Mouse (Mus musculus) CD4-positive helper T cell, adult 2 months (primary cell): ENCODE measurements at regions not wholly inside any gene's neighbourhood (a gene's known extent, or its start where the extent isn't known, plus 50 kb on each side); places are given as distances from the start of the nearest gene placed in this dataset.

Experiments used
- DNase-seq: peaks from one replicate; pipeline ENCODE4 v3.0.0-alpha.2; 2012; ENCODE audit warnings: low read depth, missing footprints, low spot score

DNA sequence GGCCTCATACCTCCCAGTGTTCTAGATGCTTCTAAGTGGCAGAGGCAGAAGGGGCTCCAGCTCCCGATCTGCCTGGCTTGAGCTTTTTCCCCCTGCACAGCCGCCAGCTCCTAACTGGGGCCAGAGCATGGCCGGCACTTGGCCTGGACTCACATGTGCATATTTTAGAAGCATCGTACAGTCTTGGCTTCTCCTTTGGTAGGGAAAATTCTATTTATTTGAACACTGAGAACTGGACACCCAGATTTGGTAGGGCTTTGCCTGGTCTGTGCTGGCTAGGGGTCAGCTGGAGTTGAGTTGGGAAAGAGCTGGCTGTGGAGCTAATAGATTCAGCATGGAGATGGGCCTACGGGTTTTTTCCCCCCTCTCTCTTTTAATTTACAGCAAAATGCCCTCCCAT, 282.9 kb upstream of the Auts2 start:
- no peak for DNase-seq

DNA sequence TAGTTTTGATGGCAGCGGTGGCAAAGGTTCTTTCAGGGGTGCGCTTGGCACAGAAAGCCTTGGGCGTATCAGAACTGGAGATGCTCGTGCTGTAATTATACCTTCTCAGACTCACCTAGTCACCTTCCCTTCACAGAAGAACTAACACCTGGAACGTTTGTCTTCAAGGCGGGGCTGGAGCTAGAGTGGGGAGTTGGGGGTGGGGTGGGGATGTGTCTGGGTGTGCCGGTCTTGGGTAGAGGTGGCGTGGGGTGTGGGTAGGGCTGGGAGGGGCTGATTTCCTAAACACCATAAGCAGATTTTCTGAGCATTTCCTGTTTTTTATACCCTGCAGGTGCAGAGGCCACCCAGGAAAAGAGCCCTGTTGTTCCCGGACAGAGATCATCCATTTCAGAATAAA, 274.5 kb upstream of the Auts2 start:
- DNase-seq, result no peak

DNA sequence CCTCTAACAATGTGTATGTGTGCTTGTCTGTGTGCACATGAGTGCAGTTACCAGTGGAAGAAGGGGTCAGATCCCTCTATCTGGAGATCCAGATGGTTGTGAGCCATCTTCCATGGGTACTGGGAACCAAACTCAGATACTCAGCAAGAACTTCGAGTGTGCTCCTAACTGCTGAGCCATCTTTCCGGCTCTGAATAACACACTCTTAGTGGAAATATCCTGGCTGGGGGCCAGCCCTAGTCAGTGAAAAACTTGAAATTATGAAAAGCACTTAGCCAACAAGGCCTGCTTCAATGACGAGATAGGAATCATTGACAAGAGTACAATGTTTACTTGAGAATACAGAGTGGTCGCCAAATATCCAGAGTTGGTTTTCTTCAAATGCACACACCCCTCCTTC, 266.0 kb upstream of the Auts2 start:
- DNase-seq, result no peak

DNA sequence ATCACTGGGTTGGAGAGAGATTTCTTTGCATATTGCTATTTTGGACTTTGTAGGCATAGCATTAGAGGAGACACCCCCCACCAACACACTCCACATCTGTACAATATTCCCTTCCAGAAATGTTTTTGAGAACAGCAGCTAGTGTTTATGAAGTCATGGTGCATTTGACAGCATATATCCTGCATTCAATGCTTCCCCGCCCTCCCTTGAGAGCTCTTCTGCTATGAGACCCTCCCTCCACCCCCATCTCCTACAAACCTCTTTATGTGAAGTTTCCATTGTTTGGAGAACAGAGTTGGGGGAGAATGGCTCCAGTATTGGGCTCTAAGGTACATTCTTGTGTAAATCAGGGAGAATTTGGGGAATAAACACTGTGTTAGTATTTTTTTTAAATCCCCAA, 252.9 kb upstream of the Auts2 start:
- DNase-seq, result no peak

DNA sequence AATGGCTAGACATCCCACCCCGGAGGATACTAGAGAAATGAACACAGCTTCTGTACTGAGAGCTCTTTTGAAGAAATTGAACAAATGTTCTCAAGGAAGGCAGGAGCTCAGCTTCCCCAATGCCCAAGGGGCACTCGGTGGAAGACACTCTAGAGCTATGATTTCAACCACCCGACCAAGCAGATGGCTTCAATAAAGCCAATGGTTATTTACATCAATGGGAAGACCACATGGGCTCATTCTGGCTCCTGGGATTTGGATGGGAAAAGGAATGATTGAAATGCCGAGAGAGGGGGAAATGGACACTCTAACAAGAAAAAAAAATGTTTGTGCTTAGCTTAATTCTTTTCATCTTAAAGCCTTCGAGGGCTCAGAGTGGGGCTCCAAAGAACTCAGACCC, 249.3 kb upstream of the Auts2 start:
- DNase-seq, result no peak

DNA sequence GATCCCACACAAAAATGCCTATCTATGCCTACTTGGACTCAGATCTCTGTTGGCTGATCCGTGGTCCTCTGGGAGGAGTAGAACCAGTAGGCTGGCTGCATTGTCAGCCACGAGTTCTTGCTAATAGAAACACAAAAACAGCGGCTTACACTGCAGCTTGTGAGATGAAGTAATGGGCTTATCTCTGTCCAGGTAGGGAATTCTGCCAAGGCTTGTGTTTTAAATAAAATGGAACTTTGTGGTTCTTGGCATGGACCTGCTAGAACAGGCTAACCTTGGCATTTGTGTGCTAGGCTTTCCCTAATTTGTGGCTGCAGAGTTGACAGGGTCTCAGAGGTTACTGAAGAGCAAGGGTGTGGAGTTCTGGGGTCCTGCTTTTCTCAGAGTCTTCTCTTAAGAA, 242.1 kb upstream of the Auts2 start:
- DNase-seq, result no peak

DNA sequence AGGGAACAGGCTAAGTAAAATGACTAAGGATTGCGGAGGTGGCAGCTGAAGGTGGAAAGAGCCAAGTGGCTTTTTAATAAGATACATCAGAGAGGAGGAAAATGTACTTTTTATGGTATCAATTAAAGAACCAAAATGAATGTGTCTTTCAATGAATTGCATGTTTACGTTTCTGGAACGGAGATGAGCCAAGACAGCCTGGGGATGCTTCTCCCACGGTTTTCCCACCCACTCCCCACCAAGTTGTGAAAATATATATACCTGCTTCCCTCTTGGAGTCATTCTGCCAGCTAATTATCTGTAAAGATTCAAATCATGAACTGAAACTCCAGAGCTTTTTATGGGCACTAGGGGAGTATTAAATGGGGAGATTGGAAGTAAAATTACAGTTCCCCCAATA, 241.6 kb upstream of the Auts2 start:
- DNase-seq, result no peak

DNA sequence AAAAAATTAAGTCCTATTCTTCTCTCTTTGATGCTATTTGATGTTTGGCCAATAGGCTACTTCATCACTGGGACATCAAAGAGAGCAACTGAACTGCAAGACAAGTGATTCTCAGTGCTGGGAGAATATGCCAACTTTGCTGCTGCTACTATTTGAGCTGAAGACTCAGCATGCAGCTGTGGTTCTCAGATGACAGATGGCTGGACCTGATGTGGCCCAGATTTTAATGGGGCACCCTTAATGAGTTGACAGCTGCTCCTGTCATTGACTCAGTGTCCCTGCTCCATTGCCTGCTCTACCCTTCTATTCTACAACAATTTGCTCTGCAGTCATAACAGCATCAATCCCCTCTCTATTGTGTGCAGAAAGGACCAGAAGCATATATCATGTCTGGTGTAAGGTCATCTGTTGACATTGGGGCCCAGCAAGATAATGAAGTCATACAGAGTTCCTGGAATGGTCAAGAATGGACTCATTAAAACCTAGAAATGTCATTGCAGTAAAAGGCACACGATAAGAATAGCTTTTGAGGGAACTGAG, 231.1 kb upstream of the Auts2 start:
- DNase-seq, result no peak

DNA sequence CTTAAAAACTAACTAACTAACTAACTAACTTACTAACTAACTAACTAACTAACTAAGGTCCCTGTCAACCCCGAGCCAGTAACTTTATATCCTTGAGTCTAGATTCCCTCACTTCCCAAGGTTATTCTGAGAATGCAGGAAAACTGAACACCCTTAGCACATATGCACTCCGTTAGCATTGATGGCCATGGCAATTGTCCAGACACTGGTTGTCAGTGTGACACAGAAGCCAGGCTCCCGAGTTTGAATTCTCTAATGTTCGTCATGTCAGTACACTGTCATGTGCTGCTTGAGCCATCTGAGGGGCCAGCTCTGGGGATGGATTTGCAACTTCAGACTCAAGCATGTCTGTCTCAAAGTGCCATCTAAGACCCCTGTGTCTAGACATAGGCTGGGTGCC, 217.3 kb upstream of the Auts2 start:
- no peak for DNase-seq

DNA sequence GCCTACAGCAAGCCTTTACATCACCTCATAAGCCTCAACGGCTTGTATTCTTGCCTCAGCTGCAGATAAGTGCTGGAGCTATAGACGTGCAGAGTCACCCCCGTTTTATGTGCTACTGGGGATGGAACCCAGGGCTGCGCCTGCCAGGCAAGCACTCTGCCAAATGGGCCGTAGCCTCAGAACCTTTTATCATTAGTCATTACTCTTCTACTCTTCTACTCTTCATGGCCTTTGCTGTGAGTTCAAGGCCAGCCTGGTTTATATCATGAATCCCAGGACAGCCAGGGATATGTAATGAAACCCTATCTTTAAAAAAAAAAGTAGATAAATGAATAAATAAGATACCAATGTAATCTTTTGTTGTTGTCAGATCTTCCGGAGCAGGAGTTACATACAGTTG, 216.6 kb upstream of the Auts2 start:
- DNase-seq, result no peak

DNA sequence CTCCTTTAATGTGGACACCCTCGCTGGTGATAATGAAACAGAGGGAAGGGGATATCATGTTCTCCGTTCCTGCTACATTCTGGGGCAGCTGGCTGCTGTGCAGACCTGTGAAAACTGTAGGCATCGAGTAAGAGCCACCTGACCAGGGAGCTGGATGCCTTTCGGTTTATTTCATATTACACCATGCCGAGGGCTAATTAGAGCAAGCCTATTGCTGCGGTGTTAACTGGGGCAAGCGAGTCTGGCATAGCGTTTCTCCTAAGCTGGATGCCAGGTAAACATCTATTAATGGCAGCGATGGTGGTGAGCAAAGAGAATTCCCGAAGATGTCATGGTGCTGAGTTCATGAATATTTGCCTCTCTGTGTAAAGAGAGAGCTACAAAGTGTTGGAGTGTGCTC, 215.8 kb upstream of the Auts2 start:
- DNase-seq, result no peak

DNA sequence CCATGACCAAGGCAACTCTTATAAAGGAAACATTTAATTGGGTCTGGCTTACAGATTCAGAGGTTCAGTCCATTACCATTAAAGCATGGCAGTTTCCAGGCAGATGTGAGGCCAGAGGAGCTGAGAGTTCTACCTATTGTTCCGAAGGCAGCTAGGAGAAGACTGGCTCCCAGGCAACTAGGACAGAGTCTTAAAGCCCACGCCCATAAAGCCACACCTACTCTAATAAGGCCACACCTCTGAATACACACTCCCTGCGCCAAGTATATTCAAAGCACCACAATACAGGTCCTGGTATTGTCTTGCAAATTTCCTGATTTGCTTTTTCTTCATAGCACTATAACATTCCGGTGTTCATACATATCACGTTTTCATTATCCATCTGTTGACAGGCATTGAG, 194.8 kb upstream of the Auts2 start:
- DNase-seq, result no peak

DNA sequence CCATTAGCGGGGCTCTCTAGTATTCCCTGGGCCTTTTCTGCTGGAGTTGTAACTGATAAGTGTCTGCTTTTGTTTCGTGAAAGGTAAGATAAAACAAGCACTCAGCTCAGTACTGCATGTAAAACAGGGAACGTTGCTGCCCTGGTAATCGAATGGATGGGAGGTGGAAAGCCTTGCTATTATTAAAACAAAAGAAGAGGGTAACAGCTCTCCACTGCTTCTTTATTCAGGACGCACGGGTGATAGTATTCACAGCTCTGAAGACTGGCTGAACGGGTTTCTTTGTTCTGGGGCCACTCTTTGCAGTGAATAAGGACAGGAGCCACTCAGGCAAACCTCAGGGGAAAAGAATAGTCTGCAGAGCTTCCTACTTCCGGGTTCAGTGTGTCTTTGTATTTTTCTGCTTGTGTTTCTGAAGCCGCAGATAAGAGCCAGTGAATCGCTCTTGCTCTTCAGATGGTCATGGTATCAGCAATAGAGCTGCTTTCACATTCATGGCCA, 185.6 kb upstream of the Auts2 start:
- DNase-seq, result no peak

DNA sequence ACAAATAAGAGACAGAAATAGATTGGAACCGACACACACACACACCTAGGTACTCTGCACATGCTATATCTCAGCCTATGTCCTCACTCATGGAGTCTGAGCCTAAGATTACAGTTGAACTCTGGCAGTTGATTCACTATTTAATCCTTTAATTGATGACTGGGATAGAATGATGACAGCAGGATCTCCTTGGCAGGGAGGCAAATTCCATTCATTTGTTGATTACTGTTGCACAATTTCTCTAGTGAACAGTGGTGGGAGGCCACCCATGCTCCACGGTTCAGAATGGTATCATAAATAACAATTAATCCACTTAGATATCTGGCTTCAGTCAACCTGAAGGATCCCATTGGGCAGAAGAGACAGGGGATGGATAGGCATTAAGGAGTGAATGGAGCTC, 181.3 kb upstream of the Auts2 start:
- no peak for DNase-seq

DNA sequence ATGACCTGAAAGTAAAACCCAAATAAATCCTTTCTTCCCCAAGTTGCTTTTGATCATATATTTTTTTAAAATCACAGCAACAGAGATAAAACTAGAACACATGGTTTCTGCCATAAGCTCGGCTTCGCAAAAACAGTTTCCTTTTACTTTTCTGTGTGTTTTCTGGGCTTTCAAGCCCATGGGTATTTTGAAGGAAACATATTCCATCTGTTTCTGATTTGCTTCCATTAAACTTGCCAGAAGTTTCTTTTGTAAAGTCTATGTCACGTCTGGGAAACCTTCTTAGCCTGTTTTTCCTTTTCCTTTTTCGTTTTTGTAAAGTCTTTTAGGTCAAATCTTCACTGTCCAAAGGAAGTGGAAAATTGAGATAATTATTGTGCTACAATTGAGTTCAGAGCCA, 167.2 kb upstream of the Auts2 start:
- no peak for DNase-seq

DNA sequence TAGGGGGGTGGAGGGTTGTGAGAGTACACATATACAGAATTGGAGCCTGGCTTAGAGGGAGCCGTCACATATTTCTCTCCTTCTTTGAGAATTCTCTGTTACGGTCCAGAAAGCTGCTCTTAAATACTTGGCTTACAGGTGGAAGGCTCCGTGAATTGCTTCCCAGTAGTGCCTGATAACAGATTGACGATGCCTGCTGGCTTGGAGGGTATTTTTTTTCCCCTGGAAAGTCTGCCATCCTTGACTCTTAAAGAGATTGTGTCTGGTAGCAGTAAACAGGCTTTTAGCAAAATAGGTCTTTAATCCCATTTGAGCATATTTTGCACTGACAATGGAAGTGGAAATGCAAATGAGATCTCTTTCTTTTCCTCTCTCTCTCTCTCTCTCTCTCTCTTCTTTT, 164.4 kb upstream of the Auts2 start:
- DNase-seq, result no peak

DNA sequence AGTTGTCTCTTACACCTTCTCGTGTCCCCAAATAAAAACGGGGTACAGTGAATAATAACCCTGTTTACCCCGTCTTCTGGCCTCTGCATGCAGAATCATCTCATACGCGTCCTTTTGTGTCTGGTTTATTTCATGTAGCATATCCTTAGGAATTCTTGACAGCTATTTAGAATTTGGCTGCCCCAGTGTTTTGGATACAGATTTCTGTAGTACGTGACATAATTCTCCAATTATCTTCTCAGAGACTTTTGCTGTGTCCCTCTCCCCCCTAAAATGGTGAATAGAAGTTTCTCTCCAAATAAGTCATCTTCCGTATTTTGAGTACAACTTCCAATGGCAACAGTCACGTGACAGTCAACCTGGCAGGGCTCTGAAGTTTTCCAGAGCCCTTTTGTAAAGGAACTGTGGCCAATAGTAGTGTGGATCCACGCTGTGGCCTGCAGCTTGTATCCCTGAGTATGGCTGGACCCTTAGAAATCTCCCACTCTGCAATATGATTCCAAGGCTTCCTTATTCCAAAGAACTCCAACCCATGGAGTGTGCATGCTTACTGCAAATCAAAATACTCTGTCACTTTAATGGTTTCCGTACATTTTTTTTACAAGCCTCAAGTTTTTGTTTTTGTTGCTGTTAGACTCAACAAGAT, 160.4 kb upstream of the Auts2 start:
- no peak for DNase-seq

DNA sequence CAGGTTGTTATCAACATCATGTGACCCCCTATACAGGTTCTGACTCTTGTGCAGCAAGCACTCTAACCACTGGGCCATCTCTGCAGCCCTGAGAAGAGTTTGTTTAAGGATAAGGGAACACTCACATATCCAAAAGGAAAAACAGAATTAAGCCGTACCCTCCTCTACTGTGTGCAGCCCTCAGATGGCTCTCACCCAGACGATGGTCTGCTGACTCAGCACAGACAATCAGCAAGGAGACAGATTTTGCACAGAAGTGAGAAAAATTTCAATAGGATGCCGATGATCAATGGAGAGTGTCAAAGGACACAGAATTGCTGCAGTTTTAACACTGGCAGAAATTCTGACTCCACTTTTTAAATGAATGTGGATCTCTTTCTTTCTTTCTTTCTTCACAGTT, 159.4 kb upstream of the Auts2 start:
- no peak for DNase-seq

DNA sequence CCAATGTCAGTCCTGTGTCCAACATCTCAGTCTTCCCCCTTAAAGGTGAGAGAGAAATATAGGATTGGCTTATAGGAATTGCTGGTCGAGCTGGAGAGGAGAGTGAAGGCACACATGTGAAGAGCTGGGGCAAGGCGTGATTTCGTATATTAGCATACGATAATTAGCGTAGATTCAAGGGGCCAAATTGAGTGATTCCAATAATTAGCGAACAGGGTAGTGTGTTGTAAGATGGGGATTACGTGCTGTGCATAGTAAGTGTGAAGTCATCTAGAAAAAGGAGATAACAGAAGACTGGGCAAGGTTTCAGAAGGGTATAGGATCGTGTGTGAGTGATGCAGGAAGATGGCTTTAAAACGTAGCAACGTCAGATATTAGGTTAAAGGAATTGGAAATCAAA, 147.6 kb upstream of the Auts2 start:
- DNase-seq, result no peak

DNA sequence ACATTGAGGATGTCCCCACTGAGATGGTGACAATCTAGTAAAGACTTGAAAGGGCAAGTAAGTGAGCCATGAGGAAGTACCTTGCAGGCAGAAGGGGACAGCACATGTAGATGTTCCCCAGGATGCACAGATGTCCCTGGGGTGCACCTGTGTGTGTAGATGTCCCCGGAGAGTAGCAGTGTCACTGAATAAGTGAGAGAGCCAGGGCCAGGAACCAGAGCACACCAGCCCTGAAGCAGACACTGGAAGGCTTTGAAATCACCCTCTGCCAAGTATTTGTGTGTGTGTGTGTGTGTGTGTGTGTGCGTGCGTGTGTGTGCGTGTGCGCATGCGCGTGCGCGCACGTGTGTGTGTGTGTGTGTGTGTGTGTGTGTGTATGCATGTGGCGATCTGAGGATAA, 132.1 kb upstream of the Auts2 start:
- no peak for DNase-seq

DNA sequence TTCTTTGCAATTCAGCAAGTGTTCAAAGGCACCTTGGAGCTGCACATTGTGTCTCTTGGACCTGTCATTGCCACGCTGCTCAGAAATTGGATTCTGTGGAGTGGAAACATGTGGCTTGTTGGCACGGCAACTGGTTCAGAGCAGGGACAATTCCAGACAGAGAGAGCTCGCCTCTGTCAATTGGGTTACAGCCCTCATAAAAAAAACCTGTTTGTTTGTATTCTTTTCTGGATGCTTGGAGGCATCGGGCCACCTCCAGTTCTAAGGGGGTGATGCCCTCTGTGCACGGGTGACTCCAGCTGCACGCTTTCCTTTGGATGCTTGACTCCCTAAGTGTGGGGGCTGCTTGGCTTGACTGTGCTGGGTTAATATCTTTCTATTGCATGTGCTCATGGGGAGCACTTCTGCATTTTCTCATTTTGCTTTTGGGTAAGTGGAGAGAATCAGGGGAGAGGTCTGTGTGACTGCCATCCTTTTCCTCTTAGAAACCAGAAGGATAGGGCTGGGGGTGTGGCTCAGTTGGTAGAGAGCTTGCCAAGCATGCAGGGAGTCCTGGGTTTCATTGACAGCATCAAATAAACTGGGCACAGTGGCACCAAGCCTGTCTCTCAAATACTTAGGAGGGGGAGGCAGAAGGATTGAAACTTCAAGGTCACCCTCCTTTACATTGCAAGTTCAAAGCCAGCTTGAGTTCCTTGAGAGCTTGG, 130.6 kb upstream of the Auts2 start:
- no peak for DNase-seq

DNA sequence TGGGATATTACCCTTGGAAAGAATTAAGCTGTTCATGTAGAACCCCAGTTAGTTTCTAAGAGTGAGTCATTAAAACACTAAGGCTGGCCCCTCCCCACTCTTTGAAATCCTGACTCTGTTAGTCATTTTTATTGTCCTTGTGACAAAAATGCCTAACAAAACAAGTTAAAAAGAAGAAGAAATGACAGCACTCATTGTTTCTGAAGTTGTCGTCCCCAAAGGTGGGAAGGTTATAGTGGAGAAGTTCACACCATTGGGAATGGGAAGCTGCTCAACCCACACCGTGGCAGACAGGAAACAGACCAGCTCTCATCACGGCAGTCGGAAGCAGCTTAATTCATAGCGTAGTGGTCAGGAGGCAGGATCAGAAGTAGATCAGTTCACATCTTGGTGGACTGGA, 128.4 kb upstream of the Auts2 start:
- no peak for DNase-seq

DNA sequence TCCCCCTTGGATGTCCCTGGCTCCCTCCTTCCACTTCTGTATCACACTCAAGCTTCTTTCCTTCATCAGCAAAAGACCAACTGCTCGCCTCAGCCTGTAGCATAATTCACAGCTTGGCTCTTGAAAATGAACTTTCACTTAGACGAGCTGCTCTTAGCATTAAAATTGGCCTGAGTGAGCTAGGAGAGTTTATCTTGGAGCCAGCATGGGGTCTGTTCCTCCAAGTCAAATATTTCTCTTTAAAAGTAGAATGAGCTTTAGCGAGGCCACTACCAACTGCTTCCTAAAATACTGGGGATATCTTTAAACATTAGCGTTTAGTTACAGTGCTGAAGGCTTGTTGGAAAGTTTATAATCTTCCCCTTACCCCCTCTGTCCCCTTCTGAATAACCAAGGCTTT, 124.2 kb upstream of the Auts2 start:
- DNase-seq, result no peak
